8 mouse cellular contexts compared by ENCODE assay signal in genomic region chr13:91223587-91224437, GRCm38 (mm10). TPM values are rescaled to one million over a fixed set of nuclear protein-coding genes. Genes with fewer than 3 reads are reported as not detected.
A peak's percentile ranks its signal among the peaks of the same experiment; 100 is the strongest.
DNase-seq lines count a peak whose midpoint lies in the region; ATAC-seq lines count a peak whose summit lies in the region.

Gene Atg10, minus strand, starts transcription at chr13:91223968.

- peak within 1 kb of the TSS; percentile 96 for H3K9ac ChIP-seq in heart, embryonic 16.5 days (ENCODE audit: low read length)
- H3K9ac ChIP-seq in liver, embryonic 15.5 days, result peak within 1 kb of the TSS; percentile 74
- peak within 1 kb of the TSS; percentile 76 for H3K9ac ChIP-seq in neural tube, embryonic 12.5 days

- peak within 1 kb of the TSS; percentile 98 for H3K27ac ChIP-seq in forebrain, embryonic 10.5 days
- peak within 1 kb of the TSS; percentile 97 for H3K27ac ChIP-seq in heart, embryonic 16.5 days (ENCODE audit: low read length)
- peak within 1 kb of the TSS; percentile 81 for H3K27ac ChIP-seq in liver, embryonic 15.5 days (replicated peaks)
- peak within 1 kb of the TSS; percentile 83 for H3K27ac ChIP-seq in neural tube, embryonic 12.5 days

- H3K9me3 ChIP-seq in forebrain, embryonic 10.5 days, result no peaks in the 10 kb centered on the region
- no peaks in the 10 kb centered on the region for H3K9me3 ChIP-seq in heart, embryonic 16.5 days (replicated peaks; ENCODE audit: control insufficient read depth, low read length)
- H3K9me3 ChIP-seq in liver, embryonic 15.5 days (replicated peaks), result no peaks in the 10 kb centered on the region
- H3K9me3 ChIP-seq in neural tube, embryonic 12.5 days, result no peaks in the 10 kb centered on the region

- 1% methylated on average over 55 of the region's 55 CpGs for WGBS in forebrain, embryonic 10.5 days
- WGBS in heart, embryonic 16.5 days, result under 1% methylated on average over 55 of the region's 55 CpGs
- WGBS in liver, embryonic 15.5 days (ENCODE audit: insufficient replicate concordance), result 2% methylated on average over 55 of the region's 55 CpGs
- WGBS in neural tube, embryonic 12.5 days, result 2% methylated on average over 55 of the region's 55 CpGs

- peak; percentile 89 to 92 for DNase-seq in CD8-positive naive resting alpha-beta T cell, adult 2 months (ENCODE audit: low read depth in 2 of 2, low spot score in 2 of 2)
- DNase-seq in c-Kit-positive CD71-negative TER-119-negative erythroid progenitor cells, embryonic 14.5 days (ENCODE audit: low read depth), result peak; percentile 83
- peak; percentile 92 for DNase-seq in forebrain, embryonic 10.5 days (ENCODE audit: extremely low spot score, low spot score)
- peak; percentile 92 to 96 for DNase-seq in kidney, postnatal 36 days
- peak; percentile 82 for DNase-seq in telencephalon, adult 2 months (ENCODE audit: low read depth, low spot score)

- H3K36me3 ChIP-seq in forebrain, embryonic 10.5 days (replicated peaks), result no peaks in the 10 kb centered on the region
- no peaks in the 10 kb centered on the region for H3K36me3 ChIP-seq in heart, embryonic 16.5 days (ENCODE audit: control insufficient read depth, insufficient read depth)
- H3K36me3 ChIP-seq in liver, embryonic 15.5 days (replicated peaks), result no peaks in the 10 kb centered on the region
- H3K36me3 ChIP-seq in neural tube, embryonic 12.5 days, result no peaks in the 10 kb centered on the region

- H3K4me1 ChIP-seq in forebrain, embryonic 10.5 days, result peaks cover 18% of the 10 kb centered on the region
- H3K4me1 ChIP-seq in heart, embryonic 16.5 days (ENCODE audit: control insufficient read depth, insufficient read depth, low read length), result peaks cover 7% of the 10 kb centered on the region
- peaks cover 17% of the 10 kb centered on the region for H3K4me1 ChIP-seq in liver, embryonic 15.5 days (replicated peaks)
- no peaks in the 10 kb centered on the region for H3K4me1 ChIP-seq in neural tube, embryonic 12.5 days

- H3K4me3 ChIP-seq in forebrain, embryonic 10.5 days, result peak within 1 kb of the TSS; percentile 69
- H3K4me3 ChIP-seq in heart, embryonic 16.5 days (ENCODE audit: low read length), result peak within 1 kb of the TSS; percentile 86
- H3K4me3 ChIP-seq in liver, embryonic 15.5 days (replicated peaks), result peak within 1 kb of the TSS; percentile 77
- peak within 1 kb of the TSS; percentile 66 for H3K4me3 ChIP-seq in neural tube, embryonic 12.5 days

- no peaks in the 10 kb centered on the region for H3K27me3 ChIP-seq in forebrain, embryonic 10.5 days (ENCODE audit: poor library complexity, severe bottlenecking)
- no peaks in the 10 kb centered on the region for H3K27me3 ChIP-seq in heart, embryonic 16.5 days (ENCODE audit: control insufficient read depth, insufficient read depth, low read length)
- H3K27me3 ChIP-seq in liver, embryonic 15.5 days, result no peaks in the 10 kb centered on the region
- H3K27me3 ChIP-seq in neural tube, embryonic 12.5 days (replicated peaks), result no peaks in the 10 kb centered on the region

- H3K4me2 ChIP-seq in heart, embryonic 16.5 days (ENCODE audit: low read depth, low read length), result peak within 1 kb of the TSS; percentile 72
- H3K4me2 ChIP-seq in liver, embryonic 15.5 days, result peak within 1 kb of the TSS; percentile 83
- H3K4me2 ChIP-seq in neural tube, embryonic 12.5 days (replicated peaks), result peak within 1 kb of the TSS; percentile 57

- peak; percentile 97 for ATAC-seq in heart, embryonic 16.5 days (replicated peaks; ENCODE audit: extremely low read depth, insufficient read depth, low FRiP score)
- ATAC-seq in liver, embryonic 15.5 days (ENCODE audit: insufficient read depth), result peak; percentile 99
- ATAC-seq in neural tube, embryonic 12.5 days (ENCODE audit: low FRiP score, low read depth), result peak; percentile 98

RNA-seq across cellular contexts. Expression of gene Atg10, which starts in this region (rescaled TPM):
- polyA plus RNA-seq in forebrain, embryonic 10.5 days (2016; fragmentation: Nextera tagmentation; extraction: Ambion mirVana), result 8.1 and 8.5 TPM in 2 replicates
- 29.9 and 31.3 TPM in 2 replicates for polyA plus RNA-seq in heart, embryonic 16.5 days (2015; fragmentation: Nextera tagmentation; extraction: Ambion mirVana)
- polyA plus RNA-seq in liver, embryonic 15.5 days (2015; fragmentation: Nextera tagmentation; extraction: Ambion mirVana), result 3.2 and 3.3 TPM in 2 replicates
- polyA plus RNA-seq in neural tube, embryonic 12.5 days (2016; fragmentation: Nextera tagmentation; extraction: Ambion mirVana), result 15.8 and 18.6 TPM in 2 replicates

Comparison
In these comparisons a context has a peak if more than half of its experiments do, and no peak if none do; other contexts are left out.
1. Peak in every context shown above with its lines: DNase-seq, ATAC-seq, H3K4me3 ChIP-seq and H3K27ac ChIP-seq.